Mouse (Mus musculus) olfactory bulb, adult 2 months (tissue): ENCODE data around the gene Osbpl6. TPM values are rescaled to one million over a fixed set of nuclear protein-coding genes. Genes with fewer than 3 reads are reported as not detected.

Experiments
- H3K27ac ChIP-seq: fragments of 200-500 bp; 2 replicates; pipeline ENCODE4 v1.5.1; 2012; ENCODE audit warnings: low read depth, low read length; ENCODE audit not compliant: insufficient read depth
- H3K4me1 ChIP-seq: fragments of 200-500 bp; 2 replicates; pipeline ENCODE4 v1.6.1; 2012; ENCODE audit warnings: low read length; ENCODE audit not compliant: control insufficient read depth, insufficient read depth
- H3K4me3 ChIP-seq: fragments of 200-500 bp; 2 replicates; pipeline ENCODE4 v1.5.1; 2012; ENCODE audit warnings: mild to moderate bottlenecking, low read depth, low read length, moderate library complexity; ENCODE audit not compliant: insufficient read depth
- CTCF ChIP-seq: fragments of 200-500 bp; IDR thresholded peaks from 2 replicates; pipeline ENCODE4 v1.5.1; 2012; ENCODE audit warnings: low read depth, mild to moderate bottlenecking, low read length, moderate library complexity; ENCODE audit not compliant: insufficient read depth
- POLR2A ChIP-seq: fragments of 200-500 bp; IDR thresholded peaks from 2 replicates; pipeline ENCODE4 v1.6.1; 2012; ENCODE audit warnings: mild to moderate bottlenecking, low read depth, low read length, moderate library complexity; ENCODE audit not compliant: insufficient read depth
- WGBS: fragments of 180-500 bp; shearing (Covaris S2); methylation state at CpG from one replicate; pipeline ENCODE4 v1.1.7; 2018; 5-methylcytosine and 5-hydroxymethylcytosine counted together
- polyA plus RNA-seq: library from polyadenylated mRNA; stranded (reverse); fragments of >200 nt; gene quantifications from 2 replicates; pipeline ENCODE4 v1.2.4, GENCODE M21; 2012; ENCODE audit warnings: low replicate concordance; ENCODE audit not compliant: missing spikeins, insufficient read depth, insufficient read length

Osbpl6 gene
- polyA plus RNA-seq, 1 experiment, result not detected

DNA sequence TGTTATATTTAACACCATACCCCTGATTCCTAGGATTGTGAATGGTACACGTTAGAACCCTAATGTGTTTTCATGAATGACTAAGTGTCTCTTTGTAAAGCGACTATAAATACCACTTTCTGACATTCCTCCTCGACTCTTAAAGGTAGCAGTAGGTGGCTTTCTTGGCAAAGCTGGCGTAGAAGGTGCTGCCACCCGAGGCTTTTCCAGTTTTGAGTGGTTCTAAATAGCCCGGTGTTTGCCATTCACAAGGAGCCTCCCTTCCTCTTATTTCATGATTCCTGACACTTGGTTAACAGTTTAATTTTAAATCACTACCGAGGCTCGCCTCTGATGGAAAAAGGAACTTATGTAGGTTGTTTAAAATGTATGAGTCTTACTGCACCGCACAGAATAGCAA is 64.1 kb downstream of the Osbpl6 start:
- H3K27ac ChIP-seq, result no peak overlapping the region
- H3K4me1 ChIP-seq, result no peaks in the 10 kb centered on the region
- WGBS, result 66% methylated on average over 9 of the region's 9 CpGs
- H3K4me3 ChIP-seq, result no peak overlapping the region
- TF ChIP-seq POLR2A (no peak), CTCF (no peak)

DNA sequence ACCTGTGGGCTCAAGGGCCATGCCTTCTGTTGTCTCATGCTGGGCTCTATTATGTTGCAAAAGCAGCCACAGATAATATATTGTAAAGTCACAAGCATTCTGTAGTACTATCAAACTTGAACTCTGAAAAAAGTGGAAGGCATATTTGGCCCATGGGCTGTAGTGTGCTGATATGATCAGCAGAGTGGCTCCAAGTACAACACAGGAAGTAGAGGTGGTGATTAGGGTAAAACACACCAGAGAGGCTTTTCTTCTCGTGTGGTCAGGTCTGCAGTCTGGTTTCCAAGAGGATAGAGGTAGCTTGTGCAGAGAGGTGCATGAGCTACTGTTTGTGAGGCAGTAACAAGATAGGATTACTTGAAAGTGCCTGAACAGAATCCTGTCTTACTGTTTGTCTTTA is 69.5 kb downstream of the Osbpl6 start:
- TF ChIP-seq CTCF, result no peak
- TF ChIP-seq POLR2A, result no peak
- no peak overlapping the region for H3K27ac ChIP-seq
- H3K4me3 ChIP-seq, result no peak overlapping the region
- H3K4me1 ChIP-seq, result no peaks in the 10 kb centered on the region
- 77% methylated on average over 1 of the region's 1 CpGs for WGBS

DNA sequence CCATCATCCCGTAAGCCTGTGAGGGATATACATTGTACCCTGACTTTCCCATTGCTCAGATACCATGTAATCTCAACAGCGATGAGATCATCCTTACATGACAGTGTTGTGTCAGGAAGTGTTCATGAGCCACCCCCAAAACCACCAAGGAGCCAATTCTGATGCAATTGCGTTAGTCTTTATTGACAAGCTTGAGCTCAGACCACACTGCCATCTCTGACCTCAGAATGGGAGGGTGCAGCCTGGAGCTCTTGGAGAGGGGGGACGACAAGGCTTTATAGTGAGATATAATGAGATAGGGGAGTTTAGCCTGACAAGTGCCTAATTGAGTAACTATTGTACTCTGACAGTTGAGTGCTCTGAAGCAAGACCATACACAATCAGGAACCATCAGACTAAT is 82.5 kb downstream of the Osbpl6 start:
- H3K27ac ChIP-seq, result no peak overlapping the region
- no peaks in the 10 kb centered on the region for H3K4me1 ChIP-seq
- WGBS, result 80% methylated on average over 4 of the region's 4 CpGs
- TF ChIP-seq CTCF (no peak), POLR2A (no peak)
- H3K4me3 ChIP-seq, result no peak overlapping the region

DNA sequence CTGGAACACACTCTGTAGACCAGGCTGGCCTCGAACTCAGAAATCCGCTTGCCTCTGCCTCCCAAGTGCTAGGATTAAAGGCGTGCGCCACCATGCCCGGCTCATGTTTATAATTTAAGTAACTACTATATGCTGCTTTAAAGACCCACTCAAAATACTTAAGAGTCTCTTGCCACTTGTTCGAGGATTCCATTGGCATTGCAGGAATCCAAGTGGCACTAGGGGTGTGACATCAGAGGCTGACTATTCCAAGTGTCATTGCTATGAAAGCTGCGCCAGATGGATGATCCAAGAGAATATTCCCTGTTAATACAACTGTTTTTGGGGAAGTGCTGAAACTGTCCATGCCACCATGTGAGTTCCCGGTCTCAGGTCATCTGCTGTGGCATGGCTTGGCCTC is 83.9 kb downstream of the Osbpl6 start:
- no peak overlapping the region for H3K4me3 ChIP-seq
- TF ChIP-seq POLR2A (no peak), CTCF (no peak)
- WGBS, result 95% methylated on average over 8 of the region's 8 CpGs
- H3K4me1 ChIP-seq, result no peaks in the 10 kb centered on the region
- no peak overlapping the region for H3K27ac ChIP-seq

DNA sequence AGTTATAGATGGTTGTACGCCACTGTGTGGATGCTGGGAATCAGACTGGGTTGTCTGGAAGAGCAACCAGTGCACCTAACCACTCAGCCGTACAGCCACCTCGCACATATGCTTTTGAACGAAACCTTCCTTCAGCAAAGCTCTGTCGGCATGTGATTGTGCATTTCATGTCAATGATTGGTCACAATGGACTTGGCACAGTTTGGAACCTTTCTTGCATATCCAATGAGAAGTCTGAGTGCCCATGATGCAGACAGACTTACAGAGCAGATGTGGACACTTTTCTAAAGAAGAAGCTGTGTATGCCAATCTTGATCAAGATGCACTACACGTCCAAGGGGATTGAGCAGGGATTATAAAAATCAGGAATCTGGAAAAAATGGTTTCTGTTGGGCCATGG is 85.1 kb downstream of the Osbpl6 start:
- 83% methylated on average over 6 of the region's 6 CpGs for WGBS
- H3K27ac ChIP-seq, result no peak overlapping the region
- H3K4me3 ChIP-seq, result no peak overlapping the region
- TF ChIP-seq POLR2A, result no peak
- H3K4me1 ChIP-seq, result no peaks in the 10 kb centered on the region

DNA sequence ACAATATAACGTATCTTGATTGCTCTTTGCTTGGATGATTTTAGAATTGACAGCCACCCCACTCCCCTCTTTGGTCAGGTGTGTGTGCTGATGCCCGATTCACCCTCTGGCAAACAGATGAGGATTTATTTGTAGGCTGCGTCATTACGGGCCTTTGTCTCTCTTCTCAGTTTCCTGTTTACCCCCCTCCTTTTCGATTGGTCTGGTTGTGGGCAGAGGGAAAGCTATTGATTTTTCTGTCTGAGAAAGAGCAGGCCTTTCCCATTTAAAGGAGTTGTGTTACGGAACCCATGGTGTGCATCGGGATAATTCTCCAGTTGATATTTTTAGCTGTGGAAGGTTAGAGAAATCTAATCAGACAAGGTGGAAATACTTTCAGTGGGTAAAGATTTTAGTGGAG is 85.9 kb downstream of the Osbpl6 start:
- H3K27ac ChIP-seq, result no peak overlapping the region
- TF ChIP-seq CTCF (no peak), POLR2A (no peak)
- 83% methylated on average over 7 of the region's 7 CpGs for WGBS

DNA sequence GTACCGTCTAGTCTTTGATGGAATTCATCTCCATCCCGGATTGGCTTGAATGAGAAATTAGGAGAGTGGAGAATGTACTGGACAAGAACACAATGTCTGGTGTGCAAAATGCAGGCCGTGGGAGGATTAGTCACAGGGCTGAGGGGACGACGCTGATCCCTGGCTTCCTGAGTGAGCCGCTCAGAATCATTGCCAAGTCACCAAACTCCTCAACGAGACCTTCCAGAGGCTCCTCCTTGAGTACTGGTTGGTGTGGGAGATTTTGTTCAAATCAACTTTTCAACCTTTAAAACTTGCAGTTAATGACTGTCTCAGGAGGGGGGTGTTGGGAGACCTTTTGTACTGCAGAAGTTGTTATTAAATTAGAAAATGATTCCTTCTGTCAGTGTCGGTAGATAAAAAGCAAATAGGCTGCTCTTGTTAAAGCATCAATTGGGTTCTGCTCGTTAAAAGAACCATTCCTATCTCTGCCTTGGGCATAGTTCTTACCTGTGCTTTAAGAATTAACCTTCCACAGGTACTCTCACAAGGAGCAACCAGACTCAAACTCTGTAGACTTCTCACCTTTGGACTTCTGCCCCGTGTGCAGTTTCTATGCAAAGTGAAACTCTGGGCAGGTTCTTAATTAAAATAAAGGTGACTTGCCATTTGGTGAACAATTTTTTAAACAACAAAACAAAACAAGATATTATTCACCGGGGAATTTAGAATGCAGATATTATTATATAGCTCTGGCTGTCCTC is 89.9 kb downstream of the Osbpl6 start:
- 70% methylated on average over 11 of the region's 11 CpGs for WGBS
- no peak for TF ChIP-seq POLR2A
- no peak for TF ChIP-seq CTCF
- Histone ChIP-seq H3K4me1 (no peaks in the 10 kb centered on the region), H3K4me3 (no peak overlapping the region), H3K27ac (no peak overlapping the region)

More for the DNA sequence above, 85.9 kb downstream of the Osbpl6 start:
- no peaks in the 10 kb centered on the region for H3K4me1 ChIP-seq
- no peak overlapping the region for H3K4me3 ChIP-seq

DNA sequence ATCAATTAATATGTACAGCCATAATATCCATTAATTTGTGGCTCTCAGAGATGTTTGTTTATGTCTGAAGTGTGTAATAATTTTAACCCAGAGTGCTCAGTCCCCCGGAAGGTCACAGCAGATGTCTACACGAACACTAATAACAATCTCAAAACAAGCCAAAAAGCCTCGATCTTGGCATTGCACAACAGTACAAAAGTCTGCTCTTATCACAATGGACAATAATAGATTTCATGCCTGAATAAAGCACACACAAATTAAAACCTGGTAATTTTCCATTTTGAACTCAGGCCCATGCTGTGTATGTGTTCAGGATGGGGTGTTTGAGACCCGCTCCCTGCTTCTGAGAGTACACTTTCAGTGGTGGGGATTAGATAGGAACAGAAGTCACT is 90.4 kb downstream of the Osbpl6 start:
- 74% methylated on average over 4 of the region's 4 CpGs for WGBS
- Histone ChIP-seq H3K4me1 (no peaks in the 10 kb centered on the region), H3K4me3 (no peak overlapping the region), H3K27ac (no peak overlapping the region)
- TF ChIP-seq CTCF (no peak), POLR2A (no peak)

DNA sequence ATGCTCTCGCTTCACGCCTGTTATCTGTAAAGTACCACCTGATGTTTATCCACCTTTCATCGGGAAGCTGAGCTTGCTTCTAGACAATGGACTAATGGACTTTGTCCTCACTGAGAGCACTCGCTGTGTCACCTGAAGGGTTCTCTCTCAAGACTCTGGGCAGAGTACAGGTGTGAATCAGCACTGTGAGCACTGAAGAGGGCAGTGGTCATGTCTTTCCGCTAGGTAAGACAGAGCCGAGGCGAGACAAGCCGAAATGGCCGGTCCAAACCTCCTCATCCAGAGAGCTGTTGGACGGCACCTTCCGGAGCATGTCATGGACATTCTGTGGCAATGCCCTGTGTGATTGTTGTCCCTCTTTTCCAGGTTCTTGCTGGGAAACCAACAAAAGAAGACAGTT is 92.6 kb downstream of the Osbpl6 start:
- WGBS, result 97% methylated on average over 11 of the region's 11 CpGs

More for the DNA sequence above, 92.6 kb downstream of the Osbpl6 start:
- Histone ChIP-seq H3K4me3 (no peak overlapping the region), H3K4me1 (no peaks in the 10 kb centered on the region), H3K27ac (no peak overlapping the region)
- no peak for TF ChIP-seq CTCF
